Mouse (Mus musculus): ENCODE data around the gene Ptpn7. TPM values are rescaled to one million over a fixed set of nuclear protein-coding genes. Genes with fewer than 3 reads are reported as not detected.

The Ptpn7 gene
- polyA plus RNA-seq, 1 experiment from 2014 or later = 3.0 TPM

DNA sequence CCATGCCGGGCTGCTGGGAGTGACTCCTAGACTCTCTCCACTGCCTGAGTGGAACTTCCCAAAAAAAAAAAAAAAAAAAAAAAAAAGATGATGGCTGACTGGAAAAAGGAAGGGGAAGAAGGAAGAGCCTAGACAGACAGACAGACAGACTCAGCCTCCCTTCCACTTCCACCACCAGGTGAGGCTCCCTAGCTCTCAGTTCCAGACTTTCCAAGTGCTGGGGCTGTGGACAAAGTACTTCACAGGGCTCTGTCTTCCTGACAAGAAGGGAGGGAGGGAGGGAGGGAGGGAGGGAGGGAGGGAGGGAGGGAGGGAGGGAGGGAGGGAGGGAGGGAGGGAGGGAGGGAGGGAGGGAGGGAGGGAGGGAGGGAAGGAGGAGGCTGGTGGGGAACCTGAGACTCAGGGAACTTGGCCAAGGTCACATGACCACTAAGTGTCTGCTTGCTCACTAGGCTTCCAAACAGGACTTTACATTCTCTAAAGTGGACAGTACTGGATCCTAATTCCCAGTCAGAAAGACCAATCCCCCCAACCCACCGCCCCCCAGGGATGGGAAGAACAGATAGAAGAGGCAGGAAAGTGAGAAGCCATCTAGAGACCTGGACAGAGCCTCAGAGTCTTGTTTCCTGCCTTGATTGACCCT lies 2.0 kb upstream of the Ptpn7 start:
- H3K4me2 ChIP-seq (replicated peaks; ENCODE audit: low read depth, low read length) = no peak overlapping the region
- no peaks in the 10 kb centered on the region for H3K4me1 ChIP-seq (ENCODE audit: insufficient read depth, low read depth, low read length)
- WGBS = 78% methylated on average over 2 of the region's 2 CpGs

DNA sequence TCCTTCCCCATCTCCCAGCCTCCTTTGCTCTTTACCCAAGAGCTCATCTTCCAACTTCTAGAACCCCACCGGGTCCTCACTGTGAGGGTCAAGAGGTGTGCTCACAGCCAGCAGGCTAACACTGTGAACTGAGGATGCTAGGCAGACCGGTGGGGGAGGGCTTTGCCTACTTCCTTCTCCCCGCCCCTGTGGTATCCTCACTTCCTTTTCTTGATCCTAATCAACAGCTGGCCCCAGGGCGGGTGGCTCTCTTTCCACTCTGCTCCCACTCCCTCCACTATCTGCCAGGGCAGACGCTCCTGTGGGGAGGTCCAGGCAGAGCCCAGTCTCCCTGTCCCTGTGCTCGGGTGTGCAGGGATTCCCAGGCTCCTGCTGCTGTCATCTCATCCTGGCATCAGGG lies 1.5 kb upstream of the Ptpn7 start:
- H3K4me1 ChIP-seq (ENCODE audit: insufficient read depth, low read depth, low read length) = no peaks in the 10 kb centered on the region
- no peaks in the 10 kb centered on the region for H3K9me3 ChIP-seq (ENCODE audit: low read length)
- TF ChIP-seq CTCF (IDR thresholded peaks at IDR 0.05) (no peak), EP300 (IDR thresholded peaks at IDR 0.05) (no peak)
- H3K4me3 ChIP-seq (ENCODE audit: low read depth, low read length) = no peak overlapping the region
- H3K27me3 ChIP-seq (replicated peaks; ENCODE audit: insufficient read depth, low read length) = no peaks in the 10 kb centered on the region
- H3K4me2 ChIP-seq (replicated peaks; ENCODE audit: low read depth, low read length) = no peak overlapping the region
- DNase-seq (ENCODE audit: low spot score) = peak; percentile 66
- H3K9ac ChIP-seq (replicated peaks; ENCODE audit: low read depth) = no peak overlapping the region
- H3K27ac ChIP-seq (ENCODE audit: low read length) = peak overlapping the region; percentile 39; the same call in 1 of the 2 replicates
- peak; percentile 70 for ATAC-seq
- H3K36me3 ChIP-seq (ENCODE audit: insufficient read depth, low read length) = no peaks in the 10 kb centered on the region
- WGBS = 13% methylated on average over 6 of the region's 6 CpGs

More for the DNA sequence above, 2.0 kb upstream of the Ptpn7 start:
- Histone ChIP-seq H3K27me3 (replicated peaks; ENCODE audit: insufficient read depth, low read length) (no peaks in the 10 kb centered on the region), H3K9me3 (ENCODE audit: low read length) (no peaks in the 10 kb centered on the region), H3K36me3 (ENCODE audit: insufficient read depth, low read length) (no peaks in the 10 kb centered on the region), H3K4me3 (ENCODE audit: low read depth, low read length) (no peak overlapping the region), H3K9ac (replicated peaks; ENCODE audit: low read depth) (no peak overlapping the region), H3K27ac (ENCODE audit: low read length) (no peak overlapping the region)
- no peak for TF ChIP-seq CTCF (IDR thresholded peaks at IDR 0.05)
- TF ChIP-seq EP300 (IDR thresholded peaks at IDR 0.05) = no peak
- no peak for DNase-seq (ENCODE audit: low spot score)
- no peak for ATAC-seq

GRCm38 (mm10) chr1:135131560-135131959 lies 940 bp upstream of the Ptpn7 start:
- no peak overlapping the region for H3K4me2 ChIP-seq (replicated peaks; ENCODE audit: low read depth, low read length)
- no peaks in the 10 kb centered on the region for H3K27me3 ChIP-seq (replicated peaks; ENCODE audit: insufficient read depth, low read length)
- H3K36me3 ChIP-seq (ENCODE audit: insufficient read depth, low read length) = no peaks in the 10 kb centered on the region

GRCm38 (mm10) chr1:135132893-135133369 lies 431 bp downstream of the Ptpn7 start:
- Histone ChIP-seq H3K27ac (ENCODE audit: low read length) (no peak overlapping the region), H3K4me3 (ENCODE audit: low read depth, low read length) (no peak overlapping the region), H3K9me3 (ENCODE audit: low read length) (no peaks in the 10 kb centered on the region), H3K36me3 (ENCODE audit: insufficient read depth, low read length) (no peaks in the 10 kb centered on the region), H3K27me3 (replicated peaks; ENCODE audit: insufficient read depth, low read length) (no peaks in the 10 kb centered on the region), H3K4me1 (ENCODE audit: insufficient read depth, low read depth, low read length) (no peaks in the 10 kb centered on the region), H3K4me2 (replicated peaks; ENCODE audit: low read depth, low read length) (0 out of 2 replicates have a peak overlapping the region, but pooled peaks have one; percentile 14), H3K9ac (replicated peaks; ENCODE audit: low read depth) (no peak overlapping the region)
- DNase-seq (ENCODE audit: low spot score) (no peak), ATAC-seq (peak; percentile 16)
- WGBS = 77% methylated on average over 8 of the region's 9 CpGs
- TF ChIP-seq CTCF (IDR thresholded peaks at IDR 0.05) (no peak), EP300 (IDR thresholded peaks at IDR 0.05) (no peak)

More at GRCm38 (mm10) chr1:135131560-135131959, 940 bp upstream of the Ptpn7 start:
- H3K4me1 ChIP-seq (ENCODE audit: insufficient read depth, low read depth, low read length) = no peaks in the 10 kb centered on the region
- TF ChIP-seq CTCF (IDR thresholded peaks at IDR 0.05) (no peak), EP300 (IDR thresholded peaks at IDR 0.05) (no peak)
- H3K9ac ChIP-seq (replicated peaks; ENCODE audit: low read depth) = no peak overlapping the region
- H3K9me3 ChIP-seq (ENCODE audit: low read length) = no peaks in the 10 kb centered on the region
- ATAC-seq = no peak
- H3K4me3 ChIP-seq (ENCODE audit: low read depth, low read length) = no peak overlapping the region
- no peak for DNase-seq (ENCODE audit: low spot score)
- 19% methylated on average over 8 of the region's 8 CpGs for WGBS
- H3K27ac ChIP-seq (ENCODE audit: low read length) = peak overlapping the region; percentile 39; the same call in 1 of the 2 replicates

DNA sequence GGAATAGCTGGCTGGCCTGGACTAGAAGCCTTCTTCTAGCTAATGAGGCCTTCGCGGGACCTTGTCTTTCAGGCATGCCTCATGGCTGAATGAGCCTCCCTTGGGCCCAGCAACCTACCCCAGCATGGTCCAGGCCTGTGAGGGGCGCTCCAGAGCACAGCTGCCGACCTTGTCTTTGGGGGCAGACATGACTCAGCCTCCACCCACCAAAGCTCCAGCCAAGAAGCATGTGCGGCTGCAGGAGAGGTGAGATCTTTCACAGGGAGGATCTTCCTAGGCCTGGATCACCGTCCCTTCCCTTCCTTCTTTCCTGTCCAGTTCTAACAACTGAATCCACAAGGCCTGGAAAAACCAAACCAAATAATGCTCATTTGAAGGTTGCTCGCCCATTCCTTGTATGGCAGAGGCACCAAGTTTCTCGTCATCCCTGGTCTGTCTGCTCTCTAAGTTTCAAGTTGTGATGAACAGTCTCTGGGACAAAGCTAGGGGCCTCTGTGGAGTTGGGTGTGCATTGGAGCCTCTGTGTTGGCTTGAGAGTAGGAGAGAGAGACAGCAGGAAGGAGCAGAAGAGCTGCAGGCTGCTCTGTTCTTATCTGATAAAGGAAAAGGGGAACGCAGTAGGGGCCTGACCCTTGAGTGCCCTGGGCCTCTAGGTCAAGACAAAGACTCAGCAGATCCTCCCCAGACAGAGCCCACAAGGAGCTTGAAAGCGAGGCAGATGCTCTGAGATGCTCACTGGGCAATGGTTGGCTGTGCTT lies 1.4 kb downstream of the Ptpn7 start:
- H3K4me2 ChIP-seq (replicated peaks; ENCODE audit: low read depth, low read length) = no peak overlapping the region

DNA sequence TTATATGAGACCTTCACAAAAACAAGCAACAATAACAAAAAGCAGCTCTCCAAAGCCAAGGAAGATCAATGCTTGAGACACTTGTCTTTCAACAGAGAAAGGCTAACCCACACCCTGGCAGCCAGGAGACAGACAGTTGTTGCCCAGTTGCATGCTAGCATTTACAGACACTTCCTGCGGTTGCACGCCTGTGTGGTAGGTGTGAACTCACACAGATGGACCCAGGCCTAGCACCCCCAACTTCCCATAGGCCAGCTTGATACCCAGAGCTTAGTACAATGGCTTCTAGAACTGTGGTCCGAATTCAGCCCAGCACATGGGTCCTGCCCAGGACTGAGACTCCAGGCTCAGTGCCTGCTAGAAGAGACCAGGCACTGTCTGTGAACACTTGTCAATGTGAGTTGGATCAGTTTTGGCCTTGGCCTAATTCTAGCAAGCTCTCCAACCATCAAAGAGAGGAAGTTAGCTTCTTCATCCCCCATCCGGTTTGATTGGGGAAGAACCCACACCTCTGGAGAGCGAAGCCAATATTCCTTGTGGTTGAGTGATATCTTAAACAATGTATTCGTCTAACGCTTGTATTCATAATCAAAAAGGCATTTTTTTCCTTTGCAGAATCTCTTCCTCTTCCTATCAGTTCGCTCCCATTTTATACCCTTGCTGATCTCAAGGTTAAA lies 2.7 kb downstream of the Ptpn7 start:
- Histone ChIP-seq H3K4me2 (replicated peaks; ENCODE audit: low read depth, low read length) (no peak overlapping the region), H3K4me3 (ENCODE audit: low read depth, low read length) (no peak overlapping the region), H3K27me3 (replicated peaks; ENCODE audit: insufficient read depth, low read length) (no peaks in the 10 kb centered on the region), H3K36me3 (ENCODE audit: insufficient read depth, low read length) (no peaks in the 10 kb centered on the region), H3K9ac (replicated peaks; ENCODE audit: low read depth) (no peak overlapping the region), H3K9me3 (ENCODE audit: low read length) (no peaks in the 10 kb centered on the region), H3K27ac (ENCODE audit: low read length) (no peak overlapping the region), H3K4me1 (ENCODE audit: insufficient read depth, low read depth, low read length) (no peaks in the 10 kb centered on the region)
- TF ChIP-seq CTCF (IDR thresholded peaks at IDR 0.05) (no peak), EP300 (IDR thresholded peaks at IDR 0.05) (no peak)
- 77% methylated on average over 8 of the region's 8 CpGs for WGBS
- ATAC-seq = no peak
- DNase-seq (ENCODE audit: low spot score) = no peak

More for the DNA sequence above, 1.4 kb downstream of the Ptpn7 start:
- DNase-seq (ENCODE audit: low spot score) (no peak), ATAC-seq (no peak)
- no peak overlapping the region for H3K9ac ChIP-seq (replicated peaks; ENCODE audit: low read depth)
- no peak for TF ChIP-seq CTCF (IDR thresholded peaks at IDR 0.05)
- H3K9me3 ChIP-seq (ENCODE audit: low read length) = no peaks in the 10 kb centered on the region
- no peaks in the 10 kb centered on the region for H3K27me3 ChIP-seq (replicated peaks; ENCODE audit: insufficient read depth, low read length)
- H3K4me1 ChIP-seq (ENCODE audit: insufficient read depth, low read depth, low read length) = no peaks in the 10 kb centered on the region
- no peak overlapping the region for H3K4me3 ChIP-seq (ENCODE audit: low read depth, low read length)
- no peaks in the 10 kb centered on the region for H3K36me3 ChIP-seq (ENCODE audit: insufficient read depth, low read length)
- WGBS = 67% methylated on average over 10 of the region's 10 CpGs
- no peak overlapping the region for H3K27ac ChIP-seq (ENCODE audit: low read length)

All from lung, postnatal 0 days (tissue).